Mouse (Mus musculus) lung, adult 2 months (tissue): ENCODE measurements at regions not wholly inside any gene's neighbourhood (a gene's known extent, or its start where the extent isn't known, plus 50 kb on each side); places are given as distances from the start of the nearest gene placed in this dataset.

Experiments
- CTCF ChIP-seq: fragments of 200-500 bp; IDR thresholded peaks from 2 replicates; pipeline ENCODE4 v1.5.1; 2011; ENCODE audit warnings: mild to moderate bottlenecking, low read length, control low read depth; ENCODE audit not compliant: insufficient read depth
- POLR2A ChIP-seq: fragments of 200-500 bp; IDR thresholded peaks from 2 replicates; pipeline ENCODE4 v1.6.1; 2011; ENCODE audit warnings: low read depth, mild to moderate bottlenecking, control low read depth, low read length, borderline replicate concordance; ENCODE audit errors: extremely low read depth

DNA sequence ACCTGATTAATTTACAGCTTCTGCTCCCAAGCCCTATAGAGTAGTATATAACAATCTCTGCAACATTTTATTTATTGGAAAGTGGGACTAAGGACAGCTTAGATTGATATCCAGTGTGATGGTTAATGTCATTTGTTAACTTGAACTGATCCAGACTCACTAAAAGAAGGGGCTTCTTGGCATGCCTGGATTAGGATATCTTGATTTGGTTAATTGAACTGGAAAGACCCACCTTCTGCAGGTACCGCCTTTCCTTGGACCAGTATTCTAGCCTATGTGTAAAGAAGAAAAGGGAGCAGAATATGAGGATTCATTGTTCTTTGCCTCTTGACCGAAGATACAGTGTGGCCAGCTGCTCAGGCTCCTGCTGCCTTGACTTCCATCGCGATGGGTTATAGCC lies 288.5 kb downstream of the Pla2g4a start:
- no peak for TF ChIP-seq CTCF
- no peak for TF ChIP-seq POLR2A
